Mouse (Mus musculus): ENCODE data around the gene Mcm2. TPM values are rescaled to one million over a fixed set of nuclear protein-coding genes. Genes with fewer than 3 reads are reported as not detected.

Mcm2 gene
- total and polyA plus RNA-seq, 3 experiments = 130 to 148 (median 148) TPM

DNA sequence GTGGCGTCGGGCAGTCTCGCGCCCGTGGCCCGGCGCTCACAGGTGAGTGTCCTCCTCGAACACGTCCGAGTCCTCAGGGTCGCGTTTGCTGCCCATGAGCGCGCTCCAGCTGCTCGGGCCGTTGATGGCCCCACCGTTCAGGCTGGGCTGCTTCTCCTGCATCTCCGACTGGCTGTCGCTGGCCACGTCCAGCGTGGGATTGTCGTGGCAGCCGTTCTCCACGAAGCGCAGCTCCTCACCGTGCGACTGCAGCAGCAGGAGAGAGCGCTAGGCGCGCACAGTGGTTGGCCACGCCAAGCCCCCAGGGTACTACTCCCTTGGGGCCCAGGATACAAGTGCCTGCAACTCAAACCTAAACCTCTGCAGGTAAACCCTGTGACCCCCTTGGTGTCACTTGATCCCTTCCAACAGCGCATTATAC, 55.8 kb downstream of the Mcm2 start:
- DNase-seq (ENCODE audit: extremely low read depth) = no peak
- peaks cover 3% of the 10 kb centered on the region for H3K27me3 ChIP-seq (replicated peaks)
- peaks cover 15 to 29% of the 10 kb centered on the region in 2 experiments for H3K4me1 ChIP-seq (ENCODE audit: control insufficient read depth in 1 of 2, insufficient read depth in 2 of 2)
- H3K9ac ChIP-seq (ENCODE audit: insufficient read depth, low read depth) = peak overlapping the region; percentile 53
- peaks cover 2% of the 10 kb centered on the region; the same call in 1 of the 2 replicates for H3K79me2 ChIP-seq (replicated peaks; ENCODE audit: control insufficient read depth, extremely low read depth, insufficient read depth, poor library complexity, severe bottlenecking)
- no peak; the same call in 1 of the 2 replicates for TF ChIP-seq MAX (IDR thresholded peaks at IDR 0.05; ENCODE audit: low read length)
- 0 out of 2 replicates have a peak, but pooled peaks have one; percentile 14 for TF ChIP-seq TCF12 (IDR thresholded peaks at IDR 0.05; ENCODE audit: low read depth, low read length)
- peaks cover 20 to 25% of the 10 kb centered on the region in 2 experiments for H3K36me3 ChIP-seq (replicated peaks in 1 of 2; ENCODE audit: control insufficient read depth in 1 of 2, insufficient read depth in 1 of 2, low read length in 1 of 2)
- no peaks in the 10 kb centered on the region for H3K9me3 ChIP-seq (replicated peaks; ENCODE audit: low read length)
- peak overlapping the region; percentile 63 to 90 (median 65) for H3K4me3 ChIP-seq (replicated peaks in 1 of 3; ENCODE audit: low read depth in 2 of 3, low read length in 2 of 3, poor library complexity in 1 of 3)
- no peak overlapping the region for H3K27ac ChIP-seq (ENCODE audit: insufficient read depth, low read depth)
- peak overlapping the region; percentile 59 for H3K4me2 ChIP-seq (ENCODE audit: insufficient read depth, low read depth, poor library complexity, severe bottlenecking)
- dilution Hi-C loops (cut with MboI; ENCODE audit: extremely low pct_ligation_motif_present, extremely low pct_unique_long_range_greater_than_20kb, low sequenced_read_pairs) = no loop called here
- in situ Hi-C loops (cut with MboI; ENCODE audit: low pct_ligation_motif_present, low pct_unique_long_range_greater_than_20kb, low sequenced_read_pairs) = no loop called here

DNA sequence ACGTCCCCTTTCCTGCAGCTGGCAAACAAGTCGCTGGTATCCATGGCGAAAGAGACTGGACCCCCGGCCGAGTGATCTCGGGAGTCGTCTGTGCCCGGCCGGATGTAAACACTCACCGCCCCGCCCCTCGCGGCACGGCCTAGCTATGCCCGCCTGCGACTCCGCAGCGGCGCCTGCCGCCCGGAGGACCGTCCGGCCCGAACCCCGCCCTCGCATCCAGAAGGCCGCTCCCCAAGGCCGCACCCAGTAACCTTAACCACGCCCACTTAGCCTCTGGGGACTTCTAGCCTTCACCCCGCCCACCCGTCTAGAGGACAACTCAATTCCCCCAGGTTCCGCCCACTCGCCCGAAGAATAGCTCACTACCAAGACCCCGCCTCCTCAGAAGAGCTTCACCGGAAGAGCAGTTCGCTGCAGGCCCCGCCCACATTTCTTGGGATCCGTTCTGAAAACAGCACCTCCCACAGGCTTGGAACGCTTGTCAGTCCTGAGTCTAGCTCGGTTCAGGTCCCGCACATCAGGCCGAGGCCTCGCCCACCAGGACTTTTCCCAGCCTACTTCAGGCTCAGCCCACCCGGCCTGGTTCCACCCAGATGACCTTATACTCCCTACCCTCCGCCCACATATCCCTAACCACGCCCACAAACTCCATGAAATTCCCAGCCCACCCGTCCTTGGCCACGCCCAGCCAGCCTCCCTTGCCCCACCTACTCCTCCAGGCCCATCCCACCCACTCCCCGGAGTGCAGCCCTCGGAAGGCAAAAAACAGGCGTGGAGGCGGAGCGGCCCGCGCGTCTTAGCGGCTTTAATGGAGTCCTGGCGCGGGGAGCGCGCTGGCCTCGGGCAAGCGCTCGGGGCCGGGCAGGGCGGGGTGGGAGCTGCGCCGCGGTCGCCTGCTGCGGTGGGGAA, 56.5 kb downstream of the Mcm2 start, which contains the start of gene Abtb1:
TSS of gene Abtb1 (minus strand) at position 204 of the 909 bp plus-strand sequence.
- Histone ChIP-seq H3K27ac (ENCODE audit: insufficient read depth, low read depth) (peak within 1 kb of the TSS; percentile 33), H3K9me3 (replicated peaks; ENCODE audit: low read length) (no peaks in the 10 kb centered on the region), H3K4me3 (replicated peaks in 1 of 3; ENCODE audit: low read depth in 2 of 3, low read length in 2 of 3, poor library complexity in 1 of 3) (peak within 1 kb of the TSS; percentile 90 to 97 (median 92)), H3K79me2 (replicated peaks; ENCODE audit: control insufficient read depth, extremely low read depth, insufficient read depth, poor library complexity, severe bottlenecking) (peaks cover 2% of the 10 kb centered on the region; the same call in 1 of the 2 replicates), H3K4me2 (ENCODE audit: insufficient read depth, low read depth, poor library complexity, severe bottlenecking) (peak within 1 kb of the TSS; percentile 90), H3K36me3 (replicated peaks in 1 of 2; ENCODE audit: control insufficient read depth in 1 of 2, insufficient read depth in 1 of 2, low read length in 1 of 2) (peaks cover 20 to 32% of the 10 kb centered on the region in 2 experiments), H3K4me1 (ENCODE audit: control insufficient read depth in 1 of 2, insufficient read depth in 2 of 2) (peaks cover 15 to 29% of the 10 kb centered on the region in 2 experiments), H3K9ac (ENCODE audit: insufficient read depth, low read depth) (peak within 1 kb of the TSS; percentile 74), H3K27me3 (replicated peaks) (peaks cover 3% of the 10 kb centered on the region)
- in situ Hi-C loops (cut with MboI; ENCODE audit: low pct_ligation_motif_present, low pct_unique_long_range_greater_than_20kb, low sequenced_read_pairs) = no loop called here
- DNase-seq (ENCODE audit: extremely low read depth) = peak; percentile 100
- dilution Hi-C loops (cut with MboI; ENCODE audit: extremely low pct_ligation_motif_present, extremely low pct_unique_long_range_greater_than_20kb, low sequenced_read_pairs) = no loop called here
- TF ChIP-seq MXI1 (IDR thresholded peaks at IDR 0.05; ENCODE audit: low read depth, low read length) (peak; percentile 49; the same call in 1 of the 2 replicates), HCFC1 (IDR thresholded peaks at IDR 0.05; ENCODE audit: low read depth, low read length) (peak; percentile 85), ZC3H11A (IDR thresholded peaks at IDR 0.05; ENCODE audit: low read depth, low read length) (no peak), CHD1 (IDR thresholded peaks at IDR 0.05; ENCODE audit: low read depth, low read length) (no peak), JUND (conservative IDR thresholded peaks at IDR 0.05; ENCODE audit: low read depth, low read length) (no peak), BHLHE40 (IDR thresholded peaks at IDR 0.05; ENCODE audit: low read depth, low read length) (peak; percentile 20; the same call in 1 of the 2 replicates), KAT2A (IDR thresholded peaks at IDR 0.05; ENCODE audit: insufficient replicate concordance, low read length) (peak; percentile 67; the same call in 1 of the 2 replicates), E2F4 (IDR thresholded peaks at IDR 0.05; ENCODE audit: insufficient replicate concordance, low read depth, low read length) (no peak), SIN3A (IDR thresholded peaks at IDR 0.05; ENCODE audit: low read length) (peak; percentile 95), NELFE (IDR thresholded peaks at IDR 0.05; ENCODE audit: low read depth, low read length) (no peak; the same call in 1 of the 2 replicates), NRF1 (IDR thresholded peaks at IDR 0.05; ENCODE audit: low read depth, low read length) (no peak), UBTF (IDR thresholded peaks at IDR 0.05; ENCODE audit: low read depth, low read length) (no peak), RAD21 (IDR thresholded peaks at IDR 0.05; ENCODE audit: low read depth, low read length) (no peak; the same call in none of the 2 replicates), SMC3 (IDR thresholded peaks at IDR 0.05; ENCODE audit: low read depth, low read length) (peak; percentile 29), CTCF (conservative IDR thresholded peaks at IDR 0.05 in 1 of 2, IDR thresholded peaks at IDR 0.05 in 1 of 2; ENCODE audit: low read depth in 2 of 2, low read length in 2 of 2) (peak in 1 of 2 experiments; percentile 79; a peak in 2 of 4 replicates), GABPA (IDR thresholded peaks at IDR 0.05; ENCODE audit: insufficient replicate concordance, low read depth, low read length) (peak; percentile 76), CHD2 (IDR thresholded peaks at IDR 0.05; ENCODE audit: low read length) (no peak), TCF12 (IDR thresholded peaks at IDR 0.05; ENCODE audit: low read depth, low read length) (peak; percentile 44), JUN (IDR thresholded peaks at IDR 0.05; ENCODE audit: insufficient read depth, low read depth, low read length) (no peak), USF2 (conservative IDR thresholded peaks at IDR 0.05; ENCODE audit: low read depth, low read length) (no peak), PAX5 (IDR thresholded peaks at IDR 0.05; ENCODE audit: low read length) (no peak), MYC (IDR thresholded peaks at IDR 0.05; ENCODE audit: low read depth, low read length) (0 out of 2 replicates have a peak, but pooled peaks have one; percentile 19), IRF4 (IDR thresholded peaks at IDR 0.05; ENCODE audit: low read depth, low read length) (no peak; the same call in 1 of the 2 replicates), MAFK (IDR thresholded peaks at IDR 0.05; ENCODE audit: insufficient replicate concordance, low read length) (no peak), ZNF384 (IDR thresholded peaks at IDR 0.05; ENCODE audit: low read depth, low read length) (no peak), ZKSCAN1 (IDR thresholded peaks at IDR 0.05; ENCODE audit: borderline replicate concordance, low read depth, low read length) (no peak), ELF1 (IDR thresholded peaks at IDR 0.05; ENCODE audit: low read depth, low read length) (peak; percentile 85), POLR2AphosphoS2 (IDR thresholded peaks at IDR 0.05; ENCODE audit: low read depth, low read length) (no peak), ETS1 (conservative IDR thresholded peaks at IDR 0.05; ENCODE audit: low read depth, low read length) (no peak)
